ENCODE assay signal across 10 mouse cellular contexts in the genomic region with DNA sequence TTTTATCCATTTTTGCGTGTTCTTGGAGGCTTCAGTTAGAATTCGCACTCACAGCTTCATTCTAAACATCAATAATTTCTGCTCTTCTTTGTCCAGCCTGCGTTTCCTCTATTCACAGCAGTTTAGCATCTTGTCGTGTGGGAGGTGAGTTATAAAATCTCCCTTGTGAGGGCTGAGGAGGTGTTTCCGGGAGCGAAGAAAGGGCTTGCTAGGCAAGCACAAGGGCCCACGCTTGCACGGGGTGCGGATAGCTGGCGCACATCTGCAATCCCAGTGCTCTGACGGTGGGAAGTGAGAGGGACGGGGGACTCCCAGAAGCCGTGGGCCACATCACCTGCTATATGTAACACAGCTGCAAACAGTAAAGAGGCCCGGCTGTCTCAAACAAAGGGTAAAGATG.
A peak's percentile ranks its signal among the peaks of the same experiment; 100 is the strongest.
DNase-seq lines count a peak whose midpoint lies in the region; ATAC-seq lines count a peak whose summit lies in the region.
"Had no signal": no experiment of that assay in that cellular context is flagged by ENCODE, and none has a peak within 500 bp of the region (broad histone marks: within the 10 kb centered on the region; RNA-seq: fewer than 3 reads in every experiment).

No protein-coding gene starts in this region.

- peak; percentile 95 for ATAC-seq in frontal cortex, adult (ENCODE audit: low TSS enrichment)
- ATAC-seq: activated CD4-positive, CD25-positive, alpha-beta regulatory T cell, adult 4 months; forebrain, postnatal 0 days had no signal

- no peak for DNase-seq in frontal cortex, postnatal 25 days (ENCODE audit: low spot score in 2 of 2)
- peak; percentile 13 for DNase-seq in right cerebral cortex, postnatal 25 days
- DNase-seq in right cerebral cortex, postnatal 10 days (ENCODE audit: low spot score in 2 of 2): no peak
- DNase-seq in telencephalon, adult 2 months (ENCODE audit: low read depth, low spot score): peak; percentile 39
- DNase-seq in cerebellum, postnatal 36 days: no peak
- DNase-seq: adrenal gland, adult 8-10 months; gastrocnemius, postnatal 36 days had no signal

Comparison
In these comparisons a context has a peak if more than half of its experiments do, and no peak if none do; other contexts are left out.
1. DNase-seq: peak in right cerebral cortex, postnatal 25 days (single experiment) and telencephalon, adult 2 months (single experiment); none in frontal cortex, postnatal 25 days (0 of 2), right cerebral cortex, postnatal 10 days (0 of 2) and cerebellum, postnatal 36 days (0 of 2).